Mouse (Mus musculus) MEL (cell line): ENCODE measurements around the gene Smim4.

ENCODE experiments used
- EP300 ChIP-seq, 2 experiments: IDR thresholded peaks; 2 replicates each; pipeline ENCODE4 v1.6.1; 2011; ENCODE audit warnings: improper control_type of control experiment in 2 of 2, low read length in 2 of 2, low read depth in 1 of 2, mild to moderate bottlenecking in 1 of 2
- HCFC1 ChIP-seq: IDR thresholded peaks from 2 replicates; pipeline ENCODE4 v1.6.1; 2012; ENCODE audit warnings: low read depth, mild to moderate bottlenecking, inconsistent platforms, low read length, improper control_type of control experiment, moderate library complexity
- TCF12 ChIP-seq: IDR thresholded peaks from 2 replicates; pipeline ENCODE4 v1.6.1; 2014; ENCODE audit warnings: low read depth, mild to moderate bottlenecking, inconsistent platforms, low read length, improper control_type of control experiment, moderate library complexity

GRCm38 (mm10) chr14:31132031-31132430 lies 3.3 kb upstream of the Smim4 start:
- peak; percentile 45 to 49; a peak in 3 of 4 replicates for TF ChIP-seq EP300 (IDR thresholded peaks at IDR 0.05; ENCODE audit: low read depth in 1 of 2, low read length in 2 of 2)
- TF ChIP-seq HCFC1 = 0 out of 2 replicates have a peak, but pooled peaks have one; percentile 17
- peak; percentile 60; the same call in 1 of the 2 replicates for TF ChIP-seq TCF12
